15 mouse cellular contexts compared by ENCODE assay signal in the genomic region with DNA sequence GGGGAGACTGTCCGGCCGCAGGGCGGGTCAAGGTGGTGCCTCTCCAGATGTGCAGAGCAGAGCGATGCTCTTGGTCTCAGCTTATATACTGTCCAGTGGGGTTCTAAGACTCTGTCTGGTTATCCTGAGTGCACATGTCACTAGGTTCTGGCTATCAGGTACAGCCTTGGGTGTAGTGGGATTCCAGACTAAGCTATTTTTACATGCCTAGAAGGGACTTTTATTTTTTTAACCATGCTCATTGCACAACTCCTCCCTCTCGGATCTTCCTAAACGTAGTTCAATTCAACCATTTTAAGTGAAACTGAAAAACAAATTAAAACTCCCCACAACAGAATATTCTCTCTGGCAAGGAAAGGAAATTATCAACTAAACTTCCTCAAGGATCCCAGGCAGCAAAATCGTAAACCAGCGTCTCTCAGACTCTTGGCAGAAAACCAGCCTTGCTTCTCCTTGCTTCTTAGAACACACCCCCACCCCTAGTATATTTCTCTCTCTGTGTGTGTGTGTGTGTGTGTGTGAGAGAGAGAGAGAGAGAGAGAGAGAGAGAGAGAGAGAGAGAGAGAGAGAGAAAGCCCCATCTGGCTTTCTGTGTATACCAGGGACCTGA. TPM values are rescaled to one million over a fixed set of nuclear protein-coding genes. Genes with fewer than 3 reads are reported as not detected.
DNase-seq lines count a peak whose midpoint lies in the region; ATAC-seq and TF ChIP-seq lines count a peak whose summit lies in the region.
"Had no signal": no experiment of that assay in that cellular context is flagged by ENCODE, and none has a peak within 500 bp of the region (broad histone marks: within the 10 kb centered on the region; RNA-seq: fewer than 3 reads in every experiment).

No protein-coding gene starts in this region.

- no peaks in the 10 kb centered on the region for H3K9me3 ChIP-seq in embryonic facial prominence, embryonic 12.5 days
- H3K9me3 ChIP-seq in embryonic facial prominence, embryonic 10.5 days: no peaks in the 10 kb centered on the region
- no peaks in the 10 kb centered on the region for H3K9me3 ChIP-seq in hindbrain, postnatal 0 days (ENCODE audit: low read length)
- H3K9me3 ChIP-seq in hindbrain, embryonic 10.5 days: no peaks in the 10 kb centered on the region
- H3K9me3 ChIP-seq in stomach, embryonic 14.5 days (ENCODE audit: control insufficient read depth, low read depth, low read length): no peaks in the 10 kb centered on the region
- no peaks in the 10 kb centered on the region for H3K9me3 ChIP-seq in stomach, postnatal 0 days (ENCODE audit: control insufficient read depth, low read length)

- no peak overlapping the region for H3K9ac ChIP-seq in embryonic facial prominence, embryonic 12.5 days
- H3K9ac ChIP-seq in hindbrain, postnatal 0 days (replicated peaks; ENCODE audit: low read length): no peak overlapping the region
- no peak overlapping the region for H3K9ac ChIP-seq in stomach, embryonic 14.5 days (replicated peaks; ENCODE audit: low read depth, low read length)
- H3K9ac ChIP-seq in stomach, postnatal 0 days (ENCODE audit: low read length): no peak overlapping the region

- no peak for DNase-seq in embryonic facial prominence, embryonic 10.5 days (ENCODE audit: low spot score)
- DNase-seq in hindbrain, postnatal 0 days (ENCODE audit: low spot score): peak; percentile 19
- DNase-seq in hindbrain, embryonic 10.5 days (ENCODE audit: low spot score): no peak
- no peak for DNase-seq in stomach, postnatal 0 days (ENCODE audit: low spot score)
- DNase-seq in left cerebral cortex, adult 8-10 months (ENCODE audit: low spot score in 2 of 2): no peak
- DNase-seq in spleen, postnatal 14 days (ENCODE audit: low spot score in 2 of 2): no peak
- DNase-seq: adrenal gland, postnatal 14 days; cerebellum, adult 9-10 months; gastrocnemius, postnatal 25 days; heart, postnatal 14 days; right cerebral cortex, postnatal 4 days; thymus, postnatal 14 days had no signal

- H3K4me1 ChIP-seq in embryonic facial prominence, embryonic 12.5 days: peaks cover 32% of the 10 kb centered on the region
- H3K4me1 ChIP-seq in embryonic facial prominence, embryonic 10.5 days: peaks cover 39% of the 10 kb centered on the region
- H3K4me1 ChIP-seq in hindbrain, postnatal 0 days (ENCODE audit: insufficient read depth, low read length): no peaks in the 10 kb centered on the region
- H3K4me1 ChIP-seq in hindbrain, embryonic 10.5 days (replicated peaks): peaks cover 9% of the 10 kb centered on the region
- H3K4me1 ChIP-seq in stomach, embryonic 14.5 days (ENCODE audit: control insufficient read depth, insufficient read depth, low read length): peaks cover 13% of the 10 kb centered on the region; the same call in 1 of the 2 replicates
- H3K4me1 ChIP-seq in stomach, postnatal 0 days (replicated peaks; ENCODE audit: control insufficient read depth, insufficient read depth): peaks cover 3% of the 10 kb centered on the region; the same call in 1 of the 2 replicates

- H3K4me2 ChIP-seq in embryonic facial prominence, embryonic 12.5 days (replicated peaks): no peak overlapping the region
- H3K4me2 ChIP-seq in hindbrain, postnatal 0 days (ENCODE audit: low read depth, low read length): no peak overlapping the region
- no peak overlapping the region for H3K4me2 ChIP-seq in stomach, embryonic 14.5 days (replicated peaks; ENCODE audit: low read depth, low read length)
- H3K4me2 ChIP-seq in stomach, postnatal 0 days (replicated peaks; ENCODE audit: low read depth): no peak overlapping the region

- TF ChIP-seq EP300 in stomach, postnatal 0 days (optimal IDR thresholded peaks at IDR 0.05): no peak

- H3K27me3 ChIP-seq in embryonic facial prominence, embryonic 12.5 days: no peaks in the 10 kb centered on the region
- H3K27me3 ChIP-seq in embryonic facial prominence, embryonic 10.5 days (replicated peaks; ENCODE audit: low read depth, poor library complexity, severe bottlenecking): no peaks in the 10 kb centered on the region
- H3K27me3 ChIP-seq in hindbrain, postnatal 0 days (ENCODE audit: insufficient read depth, low read length): no peaks in the 10 kb centered on the region
- no peaks in the 10 kb centered on the region for H3K27me3 ChIP-seq in hindbrain, embryonic 10.5 days (ENCODE audit: insufficient read depth, poor library complexity, severe bottlenecking)
- no peaks in the 10 kb centered on the region for H3K27me3 ChIP-seq in stomach, embryonic 14.5 days (ENCODE audit: control insufficient read depth, insufficient read depth, low read length)
- H3K27me3 ChIP-seq in stomach, postnatal 0 days (ENCODE audit: control insufficient read depth, insufficient read depth, low read length): no peaks in the 10 kb centered on the region

- H3K27ac ChIP-seq in embryonic facial prominence, embryonic 12.5 days: peak overlapping the region; percentile 38; the same call in 1 of the 2 replicates
- no peak overlapping the region for H3K27ac ChIP-seq in embryonic facial prominence, embryonic 10.5 days (replicated peaks)
- no peak overlapping the region for H3K27ac ChIP-seq in hindbrain, postnatal 0 days
- no peak overlapping the region for H3K27ac ChIP-seq in hindbrain, embryonic 10.5 days
- peak overlapping the region; percentile 6; the same call in 1 of the 2 replicates for H3K27ac ChIP-seq in stomach, embryonic 14.5 days (ENCODE audit: low read length)
- H3K27ac ChIP-seq in stomach, postnatal 0 days (replicated peaks): no peak overlapping the region
- H3K27ac ChIP-seq: kidney, postnatal 0 days had no signal

- no peaks in the 10 kb centered on the region for H3K36me3 ChIP-seq in embryonic facial prominence, embryonic 12.5 days
- peaks cover 8% of the 10 kb centered on the region for H3K36me3 ChIP-seq in embryonic facial prominence, embryonic 10.5 days (replicated peaks)
- no peaks in the 10 kb centered on the region for H3K36me3 ChIP-seq in hindbrain, postnatal 0 days (ENCODE audit: insufficient read depth, low read length)
- H3K36me3 ChIP-seq in hindbrain, embryonic 10.5 days: no peaks in the 10 kb centered on the region
- H3K36me3 ChIP-seq in stomach, embryonic 14.5 days (ENCODE audit: control insufficient read depth, insufficient read depth, low read length): no peaks in the 10 kb centered on the region
- H3K36me3 ChIP-seq in stomach, postnatal 0 days (ENCODE audit: control insufficient read depth, insufficient read depth, low read length): no peaks in the 10 kb centered on the region

- no peak overlapping the region for H3K4me3 ChIP-seq in embryonic facial prominence, embryonic 12.5 days
- no peak overlapping the region for H3K4me3 ChIP-seq in embryonic facial prominence, embryonic 10.5 days
- H3K4me3 ChIP-seq in hindbrain, postnatal 0 days (ENCODE audit: low read length): no peak overlapping the region
- H3K4me3 ChIP-seq in hindbrain, embryonic 10.5 days: no peak overlapping the region
- no peak overlapping the region for H3K4me3 ChIP-seq in stomach, embryonic 14.5 days (ENCODE audit: low read depth, low read length)
- no peak overlapping the region for H3K4me3 ChIP-seq in stomach, postnatal 0 days (ENCODE audit: low read depth, low read length)

- TF ChIP-seq CTCF in hindbrain, postnatal 0 days (IDR thresholded peaks at IDR 0.05; ENCODE audit: low read depth): no peak
- TF ChIP-seq CTCF in stomach, postnatal 0 days (IDR thresholded peaks at IDR 0.05; ENCODE audit: low read depth): no peak

- WGBS in embryonic facial prominence, embryonic 12.5 days: 68% methylated on average over 8 of the region's 8 CpGs
- 80% methylated on average over 8 of the region's 8 CpGs for WGBS in embryonic facial prominence, embryonic 10.5 days
- WGBS in hindbrain, postnatal 0 days: 82% methylated on average over 8 of the region's 8 CpGs
- 90% methylated on average over 8 of the region's 8 CpGs for WGBS in hindbrain, embryonic 10.5 days
- 63% methylated on average over 8 of the region's 8 CpGs for WGBS in stomach, embryonic 14.5 days
- WGBS in stomach, postnatal 0 days: 59% methylated on average over 8 of the region's 8 CpGs

- ATAC-seq in embryonic facial prominence, embryonic 12.5 days (ENCODE audit: insufficient number of reproducible peaks, insufficient read depth, low FRiP score, low TSS enrichment): no peak
- ATAC-seq in hindbrain, postnatal 0 days: no peak
- no peak for ATAC-seq in stomach, embryonic 14.5 days (ENCODE audit: insufficient number of reproducible peaks, insufficient read depth, low FRiP score, low read depth)
- ATAC-seq in stomach, postnatal 0 days (ENCODE audit: low FRiP score, low TSS enrichment): no peak

RNA-seq across cellular contexts. Expression of gene Lhfpl2, which starts 47.4 kb away (rescaled TPM):
- 67.6 and 69.4 TPM in 2 replicates for polyA plus RNA-seq in embryonic facial prominence, embryonic 12.5 days (2016; fragmentation: Nextera tagmentation; extraction: Ambion mirVana)
- 31.1 and 34.2 TPM in 2 replicates for polyA plus RNA-seq in embryonic facial prominence, embryonic 10.5 days (2016; fragmentation: Nextera tagmentation; extraction: Ambion mirVana)
- total RNA-seq in hindbrain, postnatal 0 days (2014; rRNA removed): 32.1 and 33.5 TPM in 2 replicates
- polyA plus RNA-seq in hindbrain, postnatal 0 days (2015; fragmentation: Nextera tagmentation; extraction: Ambion mirVana): 14.7 and 15.3 TPM in 2 replicates
- 19.7 and 20.9 TPM in 2 replicates for polyA plus RNA-seq in hindbrain, embryonic 10.5 days (2016; fragmentation: Nextera tagmentation; extraction: Ambion mirVana)
- polyA plus RNA-seq in stomach, embryonic 14.5 days (2014; fragmentation: Nextera tagmentation; extraction: Ambion mirVana): 19.5 and 20.8 TPM in 2 replicates
- polyA plus RNA-seq in stomach, postnatal 0 days (2015; fragmentation: Nextera tagmentation; extraction: Ambion mirVana): 6.8 and 7.0 TPM in 2 replicates
- 10 to 100 TPM; 13.8 to 16.9 (median 14.8) TPM for total RNA-seq in left cerebral cortex, adult 8-10 months (2022)

Comparison
In these comparisons a context has a peak if more than half of its experiments do, and no peak if none do; other contexts are left out.
1. H3K27ac ChIP-seq: peak in embryonic facial prominence, embryonic 12.5 days (single experiment) and stomach, embryonic 14.5 days (single experiment); none in embryonic facial prominence, embryonic 10.5 days (single experiment), hindbrain, postnatal 0 days (single experiment), hindbrain, embryonic 10.5 days (single experiment) and stomach, postnatal 0 days (single experiment).